Mouse (Mus musculus) midbrain, postnatal 0 days (tissue): ENCODE results near the gene Zbtb16. TPM values are rescaled to one million over a fixed set of nuclear protein-coding genes. Genes with fewer than 3 reads are reported as not detected.
A peak's percentile ranks its signal among the peaks of the same experiment; 100 is the strongest.

Experiments used
- ATAC-seq: fragments of 200-750 bp; cut with Nextera tagmentation; 2 replicates; pipeline ENCODE4 v1.8.0; 2017; ENCODE audit warnings: moderate number of reproducible peaks, mild to moderate bottlenecking, moderate TSS enrichment, moderate library complexity; ENCODE audit not compliant: low FRiP score
- DNase-seq: peaks from one replicate; pipeline ENCODE4 v3.0.0-alpha.2; 2015; ENCODE audit warnings: low spot score
- H3K27ac ChIP-seq: fragments of 300-500 bp; sonication (generic); 2 replicates; pipeline ENCODE4 v1.5.1; 2014; ENCODE audit warnings: low read depth, mild to moderate bottlenecking, low read length, mixed read lengths
- H3K27me3 ChIP-seq: fragments of 300-500 bp; sonication (generic); 2 replicates; pipeline ENCODE4 v1.6.1; 2014; ENCODE audit warnings: low read length, control low read depth, mixed read lengths; ENCODE audit not compliant: insufficient read depth
- H3K36me3 ChIP-seq: fragments of 300-500 bp; sonication (generic); 2 replicates; pipeline ENCODE4 v1.6.1; 2014; ENCODE audit warnings: low read length, control low read depth, mixed read lengths; ENCODE audit not compliant: insufficient read depth
- H3K4me1 ChIP-seq: fragments of 300-500 bp; sonication (generic); 2 replicates; pipeline ENCODE4 v1.6.1; 2014; ENCODE audit warnings: mild to moderate bottlenecking, control low read depth, antibody characterized with exemption, low read length, mixed read lengths; ENCODE audit not compliant: insufficient read depth
- H3K4me2 ChIP-seq: fragments of 300-500 bp; sonication (generic); 2 replicates; pipeline ENCODE4 v1.6.1; 2014; ENCODE audit warnings: low read depth, mild to moderate bottlenecking, low read length, mixed read lengths; ENCODE audit not compliant: poor library complexity, severe bottlenecking
- H3K4me3 ChIP-seq: fragments of 300-500 bp; sonication (generic); 2 replicates; pipeline ENCODE4 v1.5.1; 2014; ENCODE audit warnings: low read depth, mild to moderate bottlenecking, low read length, moderate library complexity
- H3K9ac ChIP-seq: fragments of 300-500 bp; sonication (generic); replicated peaks from 2 replicates; pipeline ENCODE4 v1.6.1; 2014; ENCODE audit warnings: mild to moderate bottlenecking, low read length, moderate library complexity, mixed read lengths; ENCODE audit not compliant: poor library complexity, severe bottlenecking
- H3K9me3 ChIP-seq: fragments of 300-500 bp; sonication (generic); 2 replicates; pipeline ENCODE4 v1.6.1; 2016; ENCODE audit warnings: low read length, control low read depth
- CTCF ChIP-seq: IDR thresholded peaks from 2 replicates; pipeline ENCODE4 v1.5.1; 2016; ENCODE audit warnings: antibody characterized with exemption, mild to moderate bottlenecking
- WGBS: fragments of 180-500 bp; shearing (Covaris S2); extraction: QIAGEN DNeasy Blood & Tissue Kit; methylation state at CpG from one replicate; pipeline ENCODE4 v1.1.7; 2014; 5-methylcytosine and 5-hydroxymethylcytosine counted together
- polyA plus RNA-seq: library from polyadenylated mRNA; unstranded; fragments of >200 nt; fragmentation: Nextera tagmentation; extraction: Ambion mirVana; gene quantifications from 2 replicates; pipeline ENCODE4 v1.2.1, GENCODE M21; 2015
- total RNA-seq: library from RNA; depleted of rRNA; stranded (reverse); fragments of >200 nt; gene quantifications from 2 replicates; pipeline ENCODE4 v1.2.3, GENCODE M21; 2014

The Zbtb16 gene
- total and polyA plus RNA-seq, 2 experiments from 2014 or later, result 6.1 to 8.3 TPM

GRCm38 (mm10) chr9:48837181-48837580 lies 1.2 kb upstream of the Zbtb16 start:
- Histone ChIP-seq H3K36me3 (no peaks in the 10 kb centered on the region), H3K4me2 (peak overlapping the region; percentile 100), H3K4me3 (peak overlapping the region; percentile 77), H3K9ac (no peak overlapping the region), H3K4me1 (peaks cover 4% of the 10 kb centered on the region; the same call in 1 of the 2 replicates), H3K27ac (no peak overlapping the region), H3K27me3 (peaks cover 20% of the 10 kb centered on the region; the same call in 1 of the 2 replicates), H3K9me3 (no peaks in the 10 kb centered on the region)
- no peak for ATAC-seq
- DNase-seq, result peak; percentile 62
- 8% methylated on average over 14 of the region's 14 CpGs for WGBS
- peak; percentile 54 for TF ChIP-seq CTCF

GRCm38 (mm10) chr9:48836566-48836930 lies 526 bp upstream of the Zbtb16 start:
- TF ChIP-seq CTCF, result no peak
- DNase-seq (no peak), ATAC-seq (no peak; the same call in 1 of the 2 replicates)
- Histone ChIP-seq H3K4me3 (peak overlapping the region; percentile 77), H3K36me3 (no peaks in the 10 kb centered on the region), H3K9me3 (no peaks in the 10 kb centered on the region), H3K4me2 (peak overlapping the region; percentile 100), H3K27ac (no peak overlapping the region), H3K9ac (peak overlapping the region; percentile 72), H3K4me1 (peaks cover 4% of the 10 kb centered on the region; the same call in 1 of the 2 replicates), H3K27me3 (peaks cover 24% of the 10 kb centered on the region; the same call in 1 of the 2 replicates)
- WGBS, result 2% methylated on average over 12 of the region's 12 CpGs

GRCm38 (mm10) chr9:48834541-48835411 lies 1.2 kb downstream of the Zbtb16 start:
- Histone ChIP-seq H3K9ac (peak overlapping the region; percentile 72), H3K36me3 (no peaks in the 10 kb centered on the region), H3K4me2 (peak overlapping the region; percentile 100), H3K27me3 (peaks cover 24% of the 10 kb centered on the region; the same call in 1 of the 2 replicates), H3K4me3 (peak overlapping the region; percentile 77), H3K4me1 (peaks cover 4% of the 10 kb centered on the region; the same call in 1 of the 2 replicates), H3K9me3 (no peaks in the 10 kb centered on the region), H3K27ac (no peak overlapping the region)
- TF ChIP-seq CTCF, result no peak
- WGBS, result under 1% methylated on average over 59 of the region's 65 CpGs
- DNase-seq, result peak; percentile 31
- ATAC-seq, result no peak

- no peaks in the 10 kb centered on the region for H3K36me3 ChIP-seq
- H3K27ac ChIP-seq, result no peak overlapping the region
- 21% methylated on average over 4 of the region's 4 CpGs for WGBS
- no peak overlapping the region for H3K9ac ChIP-seq
- H3K4me1 ChIP-seq, result peaks cover 4% of the 10 kb centered on the region; the same call in 1 of the 2 replicates
- no peaks in the 10 kb centered on the region for H3K9me3 ChIP-seq
- DNase-seq, result no peak
- TF ChIP-seq CTCF, result no peak
- no peak for ATAC-seq
- H3K4me3 ChIP-seq, result peak overlapping the region; percentile 77
- peaks cover 24% of the 10 kb centered on the region; the same call in 1 of the 2 replicates for H3K27me3 ChIP-seq
- H3K4me2 ChIP-seq, result peak overlapping the region; percentile 100
These were observed 2.0 kb downstream of the Zbtb16 start for GRCm38 (mm10) chr9:48834006-48834405.

- DNase-seq (no peak), ATAC-seq (no peak)
- no peak for TF ChIP-seq CTCF
- Histone ChIP-seq H3K9me3 (no peaks in the 10 kb centered on the region), H3K4me1 (peaks cover 4% of the 10 kb centered on the region; the same call in 1 of the 2 replicates), H3K4me3 (no peak overlapping the region), H3K27ac (no peak overlapping the region), H3K27me3 (peaks cover 24% of the 10 kb centered on the region; the same call in 1 of the 2 replicates), H3K9ac (no peak overlapping the region), H3K36me3 (no peaks in the 10 kb centered on the region), H3K4me2 (no peak overlapping the region)
- WGBS, result 94% methylated on average over 11 of the region's 11 CpGs
These were observed 2.5 kb downstream of the Zbtb16 start for GRCm38 (mm10) chr9:48833493-48833892.
